Mouse (Mus musculus): ENCODE results near the gene Cry2.
A peak's percentile ranks its signal among the peaks of the same experiment; 100 is the strongest.
"Not testable (repeated sequence)": the region's sequence is repeated elsewhere in the genome, so short reads cannot be mapped to it uniquely, and the experiment has no call there.

Gene Cry2

GRCm38 (mm10) chr2:92433578-92434374 lies at the start of gene Cry2:
Gene Cry2 (minus strand): TSS chr2:92434043.
- peak; percentile 99 for DNase-seq

DNA sequence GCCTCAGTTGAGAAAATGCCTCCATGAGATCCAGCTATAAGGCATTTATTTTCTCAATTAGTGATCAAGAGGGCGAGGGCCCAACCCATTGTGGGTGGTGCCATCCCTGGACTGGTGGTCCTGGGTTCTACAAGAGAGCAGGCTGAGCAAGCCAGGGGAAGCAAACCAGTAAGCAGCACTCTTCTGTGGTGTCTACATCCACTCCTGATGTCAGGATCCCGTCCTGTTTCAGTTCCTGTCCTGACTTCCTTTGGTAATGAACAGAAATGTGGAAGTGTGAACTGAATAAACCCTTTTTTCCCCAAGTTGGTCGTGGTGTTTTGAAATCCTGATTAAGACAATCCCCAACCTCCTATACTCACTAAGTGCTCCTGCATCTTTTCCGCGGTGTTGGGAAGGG lies 49.7 kb upstream of the Cry2 start:
- no peak for DNase-seq

DNA sequence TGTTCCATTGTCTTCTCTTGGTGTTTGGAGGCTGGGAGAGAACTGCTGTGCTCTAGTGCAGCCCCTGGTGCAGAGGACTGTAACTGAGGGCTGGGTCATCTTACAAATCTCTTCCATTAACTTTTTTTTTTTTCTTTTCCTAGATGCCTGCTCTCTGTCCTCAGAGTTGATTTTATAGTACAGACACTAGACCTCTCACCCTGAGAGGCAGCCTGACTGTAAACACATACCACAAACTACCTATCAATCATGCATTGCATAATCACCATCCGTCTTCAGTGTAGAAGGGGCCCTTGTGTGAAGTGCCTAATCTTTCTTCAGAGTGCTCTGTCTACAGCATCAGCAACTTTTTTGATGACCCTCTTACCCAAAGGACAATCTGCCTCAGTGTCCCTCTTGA lies 48.7 kb upstream of the Cry2 start:
- DNase-seq: no peak

DNA sequence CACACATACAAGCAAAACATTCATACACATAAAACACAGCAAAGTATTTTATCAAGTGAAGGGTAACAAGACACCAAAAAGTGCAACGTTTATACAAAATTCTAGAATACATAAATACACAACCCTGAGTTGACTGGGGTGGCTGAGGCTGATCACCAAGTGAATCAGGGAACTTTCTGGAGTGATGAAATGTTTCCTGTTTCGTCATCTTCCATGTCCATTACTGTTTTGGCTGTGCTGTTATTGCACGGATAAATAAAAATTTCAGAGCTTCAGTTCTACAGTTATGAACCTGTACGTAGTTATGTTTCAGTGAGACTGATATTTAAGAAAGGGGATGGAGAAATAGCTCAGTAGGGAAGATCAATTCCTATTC lies 44.5 kb upstream of the Cry2 start:
- DNase-seq: no peak

- DNase-seq: no peak
Measured at GRCm38 (mm10) chr2:92477672-92478312, 43.9 kb upstream of the Cry2 start.

- DNase-seq: not testable (repeated sequence)
Measured at GRCm38 (mm10) chr2:92476580-92476979, 42.7 kb upstream of the Cry2 start.

DNA sequence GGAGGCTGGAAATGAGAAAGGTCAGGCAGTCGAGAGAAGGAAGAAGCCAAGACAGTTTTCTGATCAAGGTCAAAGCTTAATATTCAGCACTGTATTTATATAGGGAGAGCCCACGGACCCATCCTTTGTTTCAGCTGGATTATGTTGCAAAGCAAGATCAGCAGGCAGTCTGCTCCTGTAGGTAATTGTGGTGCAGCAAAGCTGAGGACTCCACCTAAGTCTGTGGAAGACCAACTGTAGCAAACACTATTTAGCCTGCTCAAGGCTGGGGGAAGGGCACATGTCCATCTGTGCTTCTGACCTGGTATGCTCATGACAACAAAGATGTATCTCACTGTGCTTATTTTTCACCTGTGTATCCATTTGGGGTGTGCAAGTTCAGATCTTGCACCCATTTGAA lies 41.9 kb upstream of the Cry2 start:
- DNase-seq: no peak

DNA sequence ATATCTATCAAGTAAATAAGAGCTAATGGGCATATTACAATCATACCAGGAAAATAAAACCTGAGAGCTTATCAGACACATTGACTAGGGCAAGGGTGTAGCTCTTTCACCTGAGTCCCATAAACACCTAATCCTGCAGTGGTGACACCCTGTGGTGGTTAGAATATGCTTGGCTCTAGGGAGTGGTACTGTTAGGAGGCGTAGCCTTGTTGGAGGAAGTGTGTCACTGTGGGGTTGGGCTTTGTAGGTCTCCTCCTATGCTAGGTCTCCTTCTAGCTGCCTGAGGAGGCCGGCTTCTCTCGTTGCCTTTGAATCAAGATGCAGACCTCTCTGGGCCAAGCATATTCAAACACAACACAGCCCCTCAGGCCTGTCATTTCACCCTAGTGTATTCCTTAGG lies 41.1 kb upstream of the Cry2 start:
- DNase-seq: no peak

GRCm38 (mm10) chr2:92471886-92472670 lies 38.2 kb upstream of the Cry2 start:
- DNase-seq: no peak

- DNase-seq: no peak
Measured at GRCm38 (mm10) chr2:92464690-92465089, 30.8 kb upstream of the Cry2 start.

DNA sequence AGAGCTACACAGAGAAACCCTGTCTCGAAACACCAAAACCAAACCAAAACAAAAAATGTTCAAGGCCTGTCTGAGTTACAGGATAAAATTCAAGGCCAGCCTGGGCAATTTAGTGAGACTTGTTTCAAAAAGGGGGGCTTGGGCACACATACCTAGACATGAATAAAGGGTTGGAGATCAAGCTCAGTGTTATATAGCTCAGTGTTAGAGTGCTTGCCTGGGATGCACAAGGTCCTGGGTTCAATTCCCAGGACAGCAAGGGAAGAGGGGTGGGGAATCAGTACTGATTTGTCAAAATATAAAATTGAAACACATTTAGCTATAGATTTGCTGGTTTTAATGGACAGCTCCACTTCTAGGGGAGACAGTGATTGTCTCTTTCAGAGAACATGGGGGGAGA lies 27.4 kb upstream of the Cry2 start:
- DNase-seq: no peak

DNA sequence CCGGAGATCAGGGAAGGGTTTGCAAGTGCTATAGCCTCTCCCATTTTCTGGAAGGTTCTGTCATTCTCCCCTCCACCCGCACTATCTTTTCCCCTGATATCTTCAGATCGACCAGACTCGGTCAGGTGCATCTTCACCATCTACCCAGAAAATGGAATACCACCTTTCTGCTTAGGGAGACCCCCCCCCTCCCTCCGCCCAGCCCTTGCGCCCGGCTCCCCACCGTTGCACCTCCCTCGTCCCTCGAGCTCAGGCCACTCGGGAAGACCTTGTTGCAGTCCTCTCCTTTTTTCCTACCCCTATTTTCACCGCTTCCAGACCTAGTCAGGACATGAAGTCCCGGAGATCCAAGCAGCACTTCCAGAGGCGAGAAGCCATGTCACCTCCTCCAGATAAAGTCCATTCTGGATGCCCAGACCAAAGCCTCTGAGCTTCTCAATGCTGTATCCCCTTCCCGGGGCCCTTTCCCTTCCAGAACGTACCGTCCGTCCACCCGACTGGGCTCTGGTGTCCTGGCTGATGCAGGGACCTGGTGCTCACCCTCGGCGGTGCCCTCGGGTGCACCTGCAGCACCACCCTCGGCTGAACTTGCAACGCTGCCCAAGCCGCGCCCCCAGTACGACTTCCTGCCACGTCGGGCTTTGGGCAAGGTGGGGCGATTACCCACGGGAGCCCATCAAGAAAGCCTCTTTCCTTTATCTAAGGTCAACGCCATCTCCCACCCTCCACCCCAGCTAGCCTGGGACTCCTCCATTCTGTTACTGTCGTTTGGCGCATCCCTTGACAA lies 26.3 kb upstream of the Cry2 start, which contains the start of gene Slc35c1:
TSS of gene Slc35c1 (minus strand) at position 618 of the 787 bp plus-strand sequence.
- no peak for DNase-seq

DNA sequence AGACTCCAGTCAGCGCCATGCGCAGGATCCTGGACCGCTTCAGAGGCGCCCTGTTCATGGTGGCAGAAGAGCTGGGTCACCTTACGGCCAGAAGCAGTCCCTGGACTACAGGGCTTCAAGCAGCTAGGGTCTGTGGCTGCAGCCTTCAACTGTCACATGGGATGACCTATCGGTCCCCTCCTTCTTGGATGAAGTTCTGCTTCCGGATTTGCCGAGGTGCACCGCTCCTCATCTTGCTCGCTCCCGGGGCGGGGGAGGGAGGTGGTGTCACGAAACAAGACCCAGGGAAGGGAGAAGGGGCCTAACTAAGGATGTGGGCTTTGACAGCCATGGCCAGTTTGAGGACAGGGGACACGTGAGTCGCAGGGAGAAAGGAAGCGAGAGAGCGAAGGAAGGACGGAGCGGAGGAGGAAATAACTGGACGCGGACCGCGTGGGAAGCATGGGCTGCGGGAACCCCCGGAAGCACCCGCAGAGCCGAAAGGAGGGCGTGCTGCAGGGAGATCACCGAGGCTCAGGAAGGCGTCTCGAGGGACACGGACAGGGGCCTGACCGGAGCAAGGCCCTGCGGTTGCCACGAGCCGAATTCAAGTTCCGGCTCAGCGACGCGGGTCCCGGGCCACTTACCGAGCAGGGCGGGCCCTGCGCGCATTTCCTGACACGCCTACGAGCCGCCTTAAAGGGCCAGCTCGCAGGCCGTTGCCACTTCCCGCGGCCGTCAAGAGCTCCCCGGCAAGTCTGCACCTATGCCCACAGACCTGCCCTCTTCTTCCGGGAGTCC lies 25.5 kb upstream of the Cry2 start:
- DNase-seq: peak; percentile 85

GRCm38 (mm10) chr2:92458481-92458880 lies 24.6 kb upstream of the Cry2 start:
- DNase-seq: no peak

GRCm38 (mm10) chr2:92456970-92457530 lies 23.2 kb upstream of the Cry2 start:
- no peak for DNase-seq

- no peak for DNase-seq
Measured at GRCm38 (mm10) chr2:92455704-92456103, 21.9 kb upstream of the Cry2 start.

DNA sequence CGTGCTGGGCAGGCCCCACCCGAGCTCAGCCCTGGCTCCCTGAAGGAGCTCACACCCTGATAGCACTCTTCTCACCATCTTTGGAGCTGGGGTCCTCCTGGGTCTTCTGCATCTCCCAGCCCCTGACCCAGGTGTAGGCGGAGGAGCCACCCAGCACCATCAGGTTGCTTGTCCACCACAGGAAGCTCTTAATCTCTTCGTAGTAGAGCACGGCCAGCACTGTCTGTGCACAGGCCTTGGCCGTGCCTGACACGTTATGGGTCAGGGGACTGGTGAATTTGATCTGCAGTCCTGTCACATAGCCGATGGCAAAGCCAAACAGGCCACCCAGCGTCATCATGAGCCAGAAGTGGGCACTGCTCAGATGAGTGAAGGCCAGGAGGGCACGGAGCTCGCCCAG lies 20.3 kb upstream of the Cry2 start:
- DNase-seq: no peak

DNA sequence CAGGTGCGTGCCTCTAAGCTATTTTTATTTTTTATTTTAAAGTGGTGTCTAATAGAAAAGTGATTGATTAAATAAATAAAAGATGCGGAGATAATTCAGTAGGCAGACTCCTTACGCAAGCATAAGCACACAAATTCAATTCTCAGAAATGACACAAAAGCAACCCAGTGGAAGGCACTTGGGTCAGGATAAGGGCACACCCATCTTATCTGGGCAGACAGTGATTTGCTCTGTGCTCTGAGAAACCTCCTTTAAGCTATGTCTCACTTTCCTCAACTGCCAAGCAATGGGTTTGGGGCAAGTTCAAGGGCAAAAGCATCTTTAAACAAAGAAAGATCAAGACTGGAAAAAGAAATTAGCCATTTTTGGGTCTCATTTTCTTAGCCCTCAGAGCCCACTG lies 17.3 kb upstream of the Cry2 start:
- no peak for DNase-seq

- DNase-seq: no peak
Measured at GRCm38 (mm10) chr2:92447121-92447740, 13.4 kb upstream of the Cry2 start.

GRCm38 (mm10) chr2:92446656-92447055 lies 12.8 kb upstream of the Cry2 start:
- no peak for DNase-seq

- DNase-seq: no peak
Measured at GRCm38 (mm10) chr2:92445890-92446289, 12.0 kb upstream of the Cry2 start.

All from right cerebral cortex, postnatal 25 days (tissue).